Mouse (Mus musculus): ENCODE results near the gene Sds.

Sds gene

DNA sequence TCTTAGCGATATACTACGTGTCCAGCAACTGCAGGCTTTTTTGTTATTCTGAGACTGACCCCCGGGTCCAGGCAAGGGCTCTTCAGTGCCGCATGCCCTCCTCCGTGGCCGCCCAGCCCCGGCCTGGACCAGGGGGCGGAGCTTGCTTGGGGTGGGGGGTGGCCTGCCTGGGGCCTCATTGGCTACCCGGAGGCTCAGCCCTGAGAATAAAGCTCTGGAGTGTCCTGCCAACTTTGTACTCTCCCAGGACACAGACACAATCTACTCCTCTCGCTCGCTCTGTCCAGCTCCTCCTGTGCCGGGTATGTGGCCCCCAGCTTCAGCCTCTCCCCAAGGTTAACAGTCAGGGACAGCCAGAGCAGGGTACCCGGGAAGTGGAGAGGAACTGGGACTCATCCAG, at the start of gene Sds:
Gene Sds, plus strand, starts transcription at position 231 of the 400 bp plus-strand sequence.
- no peak for DNase-seq (ENCODE audit: extremely low read depth, low read depth)

DNA sequence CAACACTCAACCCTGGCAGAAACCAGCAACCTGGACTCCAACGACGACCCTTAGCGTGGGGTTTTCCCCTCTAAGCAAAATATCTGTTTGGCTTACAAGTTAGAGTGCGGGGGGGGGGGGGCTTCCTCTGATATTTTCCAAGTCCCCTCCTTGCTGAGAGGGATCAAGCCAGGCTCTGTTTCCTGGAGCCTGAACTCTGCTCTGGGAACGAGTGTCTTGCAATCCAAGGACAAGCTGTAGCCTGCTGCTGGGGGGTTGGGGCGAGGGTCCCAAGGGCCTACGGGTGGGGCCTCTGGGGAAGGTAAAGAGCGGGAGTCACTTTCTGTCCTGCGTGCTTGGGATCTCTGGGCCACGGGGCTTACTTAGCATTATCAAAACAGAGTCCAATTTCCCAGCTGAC, 49.8 kb upstream of the Sds start:
- DNase-seq (ENCODE audit: extremely low read depth, low read depth), result no peak

DNA sequence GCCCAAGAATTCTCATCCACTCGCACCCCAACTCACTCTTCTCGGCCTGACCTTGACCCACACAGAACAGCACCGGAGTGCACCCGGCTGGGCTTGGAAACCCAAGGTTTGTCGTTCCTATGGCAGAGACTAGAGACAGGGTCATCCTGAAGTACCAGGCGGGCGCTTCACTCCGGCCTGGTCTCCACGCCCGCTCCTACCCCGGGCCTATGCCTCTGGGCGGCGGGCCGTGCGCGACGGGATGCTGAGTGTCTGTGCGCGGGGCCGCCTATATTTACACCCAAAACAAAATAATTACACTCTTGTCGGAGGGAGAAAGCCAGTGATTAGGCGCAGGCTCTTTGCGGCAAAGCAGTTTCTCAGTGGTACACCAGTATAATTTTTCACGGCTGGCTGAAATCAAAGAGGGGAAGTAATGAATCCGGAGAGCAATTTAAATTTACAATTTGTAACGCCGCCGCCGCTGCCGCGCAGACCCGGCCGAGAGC, 48.8 kb upstream of the Sds start:
- no peak for DNase-seq (ENCODE audit: extremely low read depth, low read depth)

DNA sequence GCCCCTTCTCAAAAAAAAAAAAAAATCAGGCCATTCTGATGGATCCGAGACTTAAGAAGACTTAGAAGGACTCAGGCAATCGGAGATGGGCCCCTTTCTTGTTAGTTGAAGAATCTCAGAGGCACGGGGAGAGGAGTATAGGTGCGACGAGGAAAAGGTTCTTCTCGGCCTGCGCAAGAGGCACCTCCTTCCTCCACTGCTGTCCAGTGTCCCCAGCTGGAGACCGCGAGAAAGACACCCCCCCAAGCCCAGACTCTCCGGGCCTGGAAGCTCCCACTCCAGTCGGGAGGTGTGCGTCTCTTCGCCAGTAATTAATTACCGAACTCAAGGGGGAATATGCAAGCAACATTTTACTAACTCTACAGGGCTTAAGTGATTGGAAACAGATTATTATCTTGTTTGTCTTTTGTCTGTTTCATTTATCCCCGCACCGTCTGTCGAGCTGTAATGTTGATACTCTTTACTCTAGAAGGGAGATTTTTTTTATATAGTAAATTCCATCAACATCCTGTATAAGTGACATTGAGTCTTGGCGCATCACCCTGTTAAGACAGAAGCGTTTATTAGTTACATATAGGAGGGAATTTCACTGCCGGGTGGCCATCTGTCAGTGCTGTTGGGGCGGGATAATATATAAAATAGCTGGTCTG, 48.0 kb upstream of the Sds start:
- DNase-seq (ENCODE audit: extremely low read depth, low read depth), result no peak

DNA sequence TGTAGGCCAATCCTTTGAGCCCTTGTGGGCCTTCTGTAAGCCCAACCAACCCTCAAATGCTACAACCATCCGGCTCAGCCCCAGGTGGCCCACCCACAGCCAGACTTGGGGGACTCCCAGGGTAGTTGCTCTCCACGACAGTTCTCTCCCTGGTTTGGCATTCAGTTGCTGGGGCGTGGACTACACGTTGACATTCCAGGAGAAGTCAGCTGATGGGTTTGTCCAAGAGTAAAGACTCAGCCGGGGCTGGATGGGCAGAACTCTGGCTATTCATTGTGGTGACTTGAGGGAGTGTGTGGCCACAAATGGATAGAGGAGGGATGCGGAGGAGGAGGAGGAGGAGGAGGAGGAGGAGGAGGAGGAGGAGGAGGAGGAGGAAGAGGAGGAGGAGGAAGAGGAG, 47.3 kb upstream of the Sds start:
- DNase-seq (ENCODE audit: extremely low read depth, low read depth), result no peak

DNA sequence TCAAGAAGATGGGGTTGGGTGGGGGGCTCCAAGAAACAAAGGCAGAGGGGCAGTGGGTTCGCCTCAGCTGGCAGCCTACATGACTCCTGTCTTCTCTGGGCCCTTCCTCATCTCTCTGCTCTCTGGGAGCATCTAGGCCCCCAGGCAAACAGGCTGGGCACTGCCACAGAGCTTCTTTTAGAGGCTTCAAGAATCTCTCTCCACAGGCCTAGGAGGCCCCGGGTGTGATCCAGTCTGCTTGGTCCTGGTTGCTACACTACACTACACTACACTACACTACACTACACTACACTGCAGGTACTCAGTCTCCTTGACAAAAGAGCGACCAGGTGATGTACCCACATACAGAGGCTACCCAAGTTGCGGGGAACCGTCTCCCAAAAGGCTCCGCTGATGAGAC, 46.6 kb upstream of the Sds start:
- DNase-seq (ENCODE audit: extremely low read depth, low read depth), result no peak

DNA sequence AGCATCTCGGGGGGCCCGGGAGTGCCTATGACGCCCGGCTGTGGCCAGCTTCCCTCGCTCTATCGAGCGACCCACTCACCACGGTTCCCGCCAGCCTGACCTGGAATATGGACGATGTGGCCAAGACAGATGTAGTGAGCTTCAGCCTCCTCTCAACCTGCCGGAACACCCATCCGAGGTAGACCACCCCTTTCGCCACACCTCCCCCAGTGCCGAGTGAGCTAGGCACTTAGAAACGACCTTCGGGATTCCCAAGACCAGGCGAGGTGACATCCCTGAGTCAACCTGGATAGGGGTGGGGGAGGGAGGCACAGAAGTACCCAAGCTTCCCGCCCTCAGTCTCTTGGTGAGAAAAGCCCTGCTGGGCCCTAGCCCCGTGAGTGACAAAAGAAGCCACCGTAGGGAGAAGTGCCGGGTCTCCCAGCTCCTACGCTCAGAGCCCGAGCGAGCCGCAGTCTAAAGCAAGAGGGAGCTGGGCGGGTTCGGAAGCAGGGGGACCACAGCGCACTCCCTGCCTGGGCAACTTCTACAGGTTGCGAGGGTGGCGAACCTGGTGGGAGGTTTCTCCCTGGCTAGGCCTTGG, 45.2 kb upstream of the Sds start:
- DNase-seq (ENCODE audit: extremely low read depth, low read depth), result no peak

DNA sequence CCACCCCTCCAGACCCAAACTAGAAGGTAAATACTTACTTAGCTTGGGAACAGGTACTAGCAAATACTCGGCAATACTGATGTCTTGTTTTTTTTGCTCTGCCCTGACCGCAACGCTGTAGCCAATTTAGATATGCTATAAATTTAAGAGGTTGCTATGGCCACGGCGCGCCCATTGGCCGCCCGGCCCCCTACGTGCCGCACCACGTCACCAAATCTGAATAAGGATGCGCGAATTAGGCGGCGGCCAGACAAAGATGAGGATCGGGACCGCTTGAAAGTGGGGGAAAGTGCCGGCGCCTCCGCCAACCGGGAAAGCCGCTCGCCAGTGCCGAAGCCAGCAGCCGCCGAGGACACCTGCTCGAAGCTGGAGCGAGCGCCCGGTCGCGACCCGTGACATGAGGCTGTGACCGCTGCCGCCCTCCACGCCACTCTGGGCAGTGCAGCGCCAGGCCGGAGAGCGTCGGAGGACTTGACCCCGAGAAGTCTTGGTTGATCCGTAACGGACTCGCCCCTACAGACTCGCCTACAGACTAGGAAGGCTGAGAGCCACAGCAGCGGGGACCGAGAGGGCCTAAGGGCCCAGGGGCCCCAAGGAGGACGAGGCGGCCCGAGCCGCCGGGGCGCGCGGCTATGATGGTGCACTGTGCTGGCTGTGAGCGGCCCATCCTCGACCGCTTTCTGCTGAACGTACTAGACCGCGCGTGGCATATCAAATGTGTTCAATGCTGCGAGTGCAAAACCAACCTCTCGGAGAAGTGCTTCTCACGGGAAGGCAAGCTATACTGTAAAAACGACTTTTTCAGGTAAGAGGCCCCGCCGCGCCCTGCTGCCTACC, 44.5 kb upstream of the Sds start, which contains the start of gene Lhx5:
Gene Lhx5, plus strand, starts transcription at position 51 of the 837 bp plus-strand sequence.
- no peak for DNase-seq (ENCODE audit: extremely low read depth, low read depth)

DNA sequence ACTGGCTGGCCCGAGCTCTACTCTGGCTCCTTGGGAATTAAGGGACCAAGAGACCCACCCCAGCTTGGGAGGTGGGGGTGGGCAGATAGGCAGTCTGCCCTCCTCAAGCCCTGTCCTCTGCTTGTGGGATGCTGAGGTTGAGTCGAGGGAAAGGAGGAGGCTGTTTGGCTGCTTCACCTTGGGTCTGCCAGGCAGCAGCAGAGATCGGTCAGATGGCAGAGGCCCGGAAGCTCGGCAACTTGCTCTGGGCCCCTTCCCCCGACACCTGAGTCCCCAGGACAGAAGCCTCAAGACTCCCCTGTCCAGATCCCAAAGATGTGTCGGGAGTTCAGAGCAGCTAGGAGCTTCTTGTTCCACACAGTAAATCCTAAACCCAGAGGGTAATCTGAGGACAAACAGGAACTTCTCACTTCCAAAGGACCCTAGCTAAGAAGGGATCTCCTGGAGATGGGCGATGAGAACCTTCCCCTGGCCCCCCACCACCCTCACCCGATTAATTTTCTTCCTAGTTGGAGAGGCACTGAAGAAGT, 43.8 kb upstream of the Sds start:
- DNase-seq (ENCODE audit: extremely low read depth, low read depth), result no peak

DNA sequence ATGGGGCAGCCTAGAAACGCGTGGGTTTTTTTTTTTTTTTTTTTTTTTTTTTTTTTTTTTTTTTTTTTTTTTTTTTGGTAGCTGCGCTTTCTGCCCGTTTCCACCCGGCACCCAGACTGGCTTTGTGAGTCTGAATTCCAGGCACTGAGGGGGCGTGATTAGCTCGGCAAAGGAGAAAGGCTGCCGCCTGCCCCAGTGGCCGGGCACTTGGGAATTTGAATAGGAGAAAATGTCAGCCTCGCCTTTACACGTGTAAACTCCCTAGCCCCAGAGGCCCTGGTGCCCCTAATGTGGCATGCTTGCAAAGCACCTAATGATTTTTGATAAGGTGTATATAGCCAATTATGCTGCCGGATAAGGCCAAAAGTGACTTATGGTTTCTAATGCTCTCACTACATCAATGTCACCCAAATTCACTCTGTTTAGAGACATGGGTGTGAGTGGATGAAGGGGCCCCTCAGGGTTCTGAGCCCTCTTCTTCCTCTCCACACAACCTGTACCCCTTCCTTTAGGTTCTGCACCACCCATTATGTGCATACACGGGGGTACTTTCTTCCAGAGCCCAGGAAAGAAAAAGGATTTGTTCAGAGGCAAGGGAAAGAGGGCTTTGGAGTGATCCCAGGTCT, 43.1 kb upstream of the Sds start:
- DNase-seq (ENCODE audit: extremely low read depth, low read depth), result no peak

DNA sequence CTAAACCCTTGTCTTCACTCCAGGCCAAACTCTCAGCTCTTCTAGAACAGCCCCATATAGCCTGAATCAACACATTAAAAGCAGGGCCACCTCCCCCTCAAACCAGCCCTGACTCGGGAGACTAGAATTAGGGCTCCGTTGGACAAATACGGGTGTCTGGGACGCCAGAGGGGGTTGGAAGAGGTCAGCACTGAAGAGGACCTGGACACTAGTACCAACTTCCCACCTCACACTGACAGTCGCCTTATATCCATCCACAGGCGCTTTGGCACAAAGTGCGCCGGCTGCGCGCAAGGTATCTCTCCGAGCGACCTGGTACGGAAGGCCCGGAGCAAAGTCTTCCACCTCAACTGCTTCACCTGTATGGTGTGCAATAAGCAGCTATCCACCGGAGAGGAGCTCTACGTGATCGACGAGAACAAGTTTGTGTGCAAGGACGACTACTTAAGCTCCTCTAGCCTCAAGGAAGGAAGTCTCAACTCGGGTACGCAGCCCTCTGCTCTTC, 42.0 kb upstream of the Sds start:
- DNase-seq (ENCODE audit: extremely low read depth, low read depth), result no peak

DNA sequence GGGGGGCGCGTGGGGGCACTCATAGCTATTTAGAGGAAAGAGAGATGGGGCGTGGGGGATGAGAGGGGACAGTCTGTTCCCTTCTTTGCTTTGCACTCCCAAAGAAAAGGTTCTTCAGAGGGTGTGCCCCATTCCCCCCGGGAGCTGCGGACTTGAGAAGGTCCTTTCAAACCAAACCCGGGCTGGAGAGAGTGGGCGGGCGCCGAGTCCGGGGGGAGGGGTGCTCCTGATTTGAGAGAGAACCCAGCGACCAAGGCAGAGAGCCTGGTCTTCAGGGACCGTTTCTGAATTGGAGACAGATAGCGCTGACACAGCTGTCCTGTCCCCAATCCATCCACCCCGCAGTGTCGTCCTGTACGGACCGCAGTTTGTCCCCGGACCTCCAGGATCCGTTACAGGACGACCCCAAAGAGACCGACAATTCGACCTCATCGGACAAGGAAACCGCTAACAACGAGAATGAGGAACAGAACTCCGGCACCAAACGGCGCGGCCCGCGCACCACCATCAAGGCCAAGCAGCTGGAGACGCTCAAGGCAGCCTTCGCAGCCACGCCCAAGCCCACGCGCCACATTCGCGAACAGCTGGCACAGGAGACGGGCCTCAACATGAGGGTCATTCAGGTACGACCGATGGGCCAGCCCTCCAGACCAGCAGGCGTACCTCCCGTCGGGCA, 41.2 kb upstream of the Sds start:
- no peak for DNase-seq (ENCODE audit: extremely low read depth, low read depth)

DNA sequence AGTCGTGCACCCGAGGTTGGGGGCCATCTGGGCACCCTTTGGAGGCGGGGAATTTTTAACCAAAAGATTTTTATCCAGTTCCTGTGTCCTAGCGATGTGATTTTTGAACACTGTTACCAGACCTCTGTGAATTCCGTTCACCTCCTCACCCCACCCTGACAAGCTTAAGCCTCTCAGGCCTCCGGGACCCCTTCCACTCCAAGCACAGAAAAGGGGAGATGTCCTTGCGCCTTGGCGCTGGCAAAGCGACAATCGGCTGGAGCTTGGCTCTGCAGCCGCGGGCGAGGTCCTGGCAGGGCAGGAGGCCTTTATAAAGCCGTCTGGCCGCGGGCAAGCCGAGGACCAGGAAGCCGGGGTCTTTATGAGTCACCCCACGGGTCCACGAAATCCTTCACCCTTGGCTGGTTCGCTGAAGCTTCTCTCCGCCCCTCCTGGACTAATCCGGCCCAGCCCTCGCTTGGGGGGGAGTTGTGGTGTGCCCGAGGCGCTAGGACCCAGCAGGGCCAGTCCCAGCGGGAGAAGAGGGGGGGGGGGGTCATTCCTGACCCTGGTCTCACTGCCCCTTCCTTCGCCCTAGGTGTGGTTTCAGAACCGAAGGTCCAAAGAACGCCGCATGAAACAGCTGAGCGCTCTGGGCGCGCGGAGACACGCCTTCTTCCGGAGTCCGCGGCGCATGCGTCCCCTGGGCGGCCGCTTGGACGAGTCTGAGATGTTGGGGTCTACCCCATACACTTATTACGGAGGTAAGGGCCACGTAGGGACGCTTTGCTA, 40.4 kb upstream of the Sds start:
- no peak for DNase-seq (ENCODE audit: extremely low read depth, low read depth)

DNA sequence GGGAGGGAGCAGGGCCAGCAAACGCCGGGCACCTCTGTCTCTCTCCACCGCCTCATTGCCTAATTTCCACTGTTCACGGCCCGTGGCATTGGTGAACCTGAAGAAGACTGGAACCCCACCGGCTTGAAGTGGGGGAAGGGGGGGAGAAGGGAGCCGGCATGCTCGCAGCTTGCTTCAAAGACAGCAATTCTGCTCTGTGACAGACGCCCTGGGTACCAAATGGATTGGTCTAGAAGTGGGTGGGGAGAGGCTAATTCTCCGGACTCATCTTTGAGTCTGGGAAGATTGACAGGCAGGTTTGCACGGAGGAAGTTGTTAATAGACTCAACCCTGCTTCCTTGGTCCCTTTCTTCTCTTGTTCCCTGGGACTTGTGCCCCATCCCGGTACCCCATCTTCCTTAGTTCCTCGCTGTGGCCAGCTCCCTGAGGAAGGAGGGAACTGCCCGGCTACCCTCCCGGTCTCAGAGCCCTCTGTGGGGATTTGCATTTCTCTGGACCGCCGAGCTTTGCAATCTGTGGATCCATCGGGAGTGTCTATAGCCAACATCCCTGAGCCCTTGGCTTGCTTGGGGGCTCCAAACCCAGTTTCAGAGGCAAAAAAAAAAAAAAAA, 39.3 kb upstream of the Sds start:
- no peak for DNase-seq (ENCODE audit: extremely low read depth, low read depth)

DNA sequence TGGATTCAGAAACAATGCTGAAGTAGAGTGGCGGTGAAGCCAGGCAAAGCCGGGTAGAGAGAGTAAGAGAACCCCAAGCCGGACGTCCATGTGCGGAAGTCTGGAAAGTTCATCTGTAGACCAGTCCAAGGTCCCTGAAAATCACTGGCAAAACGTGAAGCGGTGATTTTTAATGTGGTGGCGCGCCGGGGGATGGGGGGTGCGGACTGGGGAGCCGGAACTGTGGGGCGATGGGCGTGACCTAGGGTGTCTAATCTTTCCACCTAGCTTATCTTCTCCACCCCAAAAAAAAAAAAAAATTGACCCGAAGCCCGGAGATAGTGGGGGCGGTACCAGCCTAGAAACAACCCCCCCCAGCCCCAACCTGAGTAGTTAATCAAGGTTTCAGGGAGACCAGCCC, 38.8 kb upstream of the Sds start:
- no peak for DNase-seq (ENCODE audit: extremely low read depth, low read depth)

DNA sequence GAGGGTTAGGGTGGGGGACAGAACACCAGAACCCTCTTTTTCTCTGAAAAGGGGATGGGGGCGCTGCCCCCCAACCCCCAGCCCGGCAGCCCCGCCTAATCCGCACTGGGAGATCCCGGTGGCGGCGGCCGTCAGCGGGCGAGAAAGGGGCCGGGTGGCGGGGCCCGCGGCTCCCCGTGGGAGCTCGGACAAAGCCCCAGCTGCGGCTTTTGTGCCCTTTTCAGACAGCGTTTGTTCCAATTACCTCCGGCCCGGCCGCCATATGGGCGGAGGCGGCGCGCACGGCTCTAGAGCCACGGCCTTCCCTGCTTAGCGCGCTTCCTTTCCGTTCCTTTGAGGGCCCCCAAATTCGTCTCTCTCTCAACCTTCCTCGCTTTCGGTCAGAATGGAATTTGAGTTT, 38.3 kb upstream of the Sds start:
- no peak for DNase-seq (ENCODE audit: extremely low read depth, low read depth)

DNA sequence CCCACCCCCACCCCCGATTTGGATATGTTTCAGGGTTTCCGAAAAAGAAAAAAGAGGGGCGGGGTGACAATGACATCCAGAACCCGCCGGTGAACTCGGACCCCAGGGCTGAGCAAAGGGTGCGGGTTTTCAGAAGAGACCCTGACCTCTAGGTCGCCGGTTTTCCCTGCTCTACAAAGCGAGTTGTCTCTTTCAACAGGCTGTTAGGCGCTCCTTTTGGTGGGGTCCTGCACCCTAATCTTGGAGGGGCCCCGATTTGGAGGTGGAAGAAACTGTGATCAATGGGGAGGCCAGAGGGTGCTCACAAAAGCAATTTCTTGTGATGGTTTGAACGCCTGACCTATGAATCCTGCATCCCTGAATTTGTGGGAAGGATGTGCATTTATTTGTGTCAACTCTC, 37.9 kb upstream of the Sds start:
- DNase-seq (ENCODE audit: extremely low read depth, low read depth), result no peak

DNA sequence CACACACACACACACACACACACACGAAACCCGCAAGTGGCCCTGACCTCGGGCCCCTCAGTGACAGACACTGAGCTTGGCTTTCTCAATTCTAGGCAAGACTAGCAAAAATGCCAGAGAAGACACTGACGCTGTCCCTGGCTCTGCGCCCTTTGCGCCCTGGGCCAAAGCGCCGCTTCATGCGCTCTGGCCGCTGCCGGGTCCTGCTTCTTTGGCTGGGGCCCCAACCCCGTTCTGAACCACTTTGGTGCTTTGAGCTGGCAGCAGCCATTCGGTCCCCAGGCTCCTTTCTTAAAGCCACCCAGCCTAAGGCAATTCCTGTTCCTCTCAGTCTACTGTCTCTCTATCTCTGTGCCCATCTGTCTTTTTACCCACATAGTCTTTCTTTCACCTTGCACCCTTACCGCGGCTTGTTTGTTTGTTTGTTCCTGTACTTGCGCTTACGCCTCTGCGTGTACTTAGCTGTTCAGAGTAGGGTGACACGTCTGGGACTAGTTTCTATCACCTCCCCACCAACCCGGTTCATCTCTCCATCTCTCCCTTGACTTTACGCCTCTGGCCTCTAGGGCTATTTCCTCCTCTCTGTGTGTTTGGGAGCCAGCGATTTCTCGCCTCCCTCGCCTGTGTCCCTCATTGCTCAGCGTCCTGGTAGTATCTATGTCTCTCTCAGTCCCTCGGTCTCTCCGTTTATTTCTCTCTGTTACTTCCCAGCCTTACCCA, 37.2 kb upstream of the Sds start:
- DNase-seq (ENCODE audit: extremely low read depth, low read depth), result no peak

All from MEL-GATA-1-ER (cell line).